Mouse (Mus musculus) heart, embryonic 15.5 days (tissue): Measurements from ENCODE around the gene Becn1. TPM values are rescaled to one million over a fixed set of nuclear protein-coding genes. Genes with fewer than 3 reads are reported as not detected.

Experiments used
- ATAC-seq: fragments of 200-750 bp; cut with Nextera tagmentation; replicated peaks from 2 replicates; pipeline ENCODE4 v1.8.0; 2017; ENCODE audit warnings: low read depth, moderate TSS enrichment; ENCODE audit not compliant: insufficient number of reproducible peaks, insufficient read depth, low FRiP score
- H3K27ac ChIP-seq: fragments of 300-500 bp; sonication (generic); 2 replicates; pipeline ENCODE4 v1.5.1; 2015; ENCODE audit warnings: mild to moderate bottlenecking, inconsistent platforms
- H3K27me3 ChIP-seq: fragments of 300-500 bp; sonication (generic); 2 replicates; pipeline ENCODE4 v1.6.1; 2015; ENCODE audit warnings: inconsistent platforms
- H3K36me3 ChIP-seq: fragments of 300-500 bp; sonication (generic); 2 replicates; pipeline ENCODE4 v1.6.1; 2015; ENCODE audit warnings: mild to moderate bottlenecking, inconsistent platforms
- H3K4me1 ChIP-seq: fragments of 300-500 bp; sonication (generic); replicated peaks from 2 replicates; pipeline ENCODE4 v1.6.1; 2015; ENCODE audit warnings: inconsistent platforms
- H3K4me2 ChIP-seq: fragments of 300-500 bp; sonication (generic); 2 replicates; pipeline ENCODE4 v1.6.1; 2015; ENCODE audit warnings: inconsistent platforms, mild to moderate bottlenecking, moderate library complexity
- H3K4me3 ChIP-seq: fragments of 300-500 bp; sonication (generic); 2 replicates; pipeline ENCODE4 v1.5.1; 2015; ENCODE audit warnings: mild to moderate bottlenecking, inconsistent platforms
- H3K9ac ChIP-seq: fragments of 300-500 bp; sonication (generic); 2 replicates; pipeline ENCODE4 v1.6.1; 2015; ENCODE audit warnings: mild to moderate bottlenecking, inconsistent platforms
- H3K9me3 ChIP-seq: fragments of 300-500 bp; sonication (generic); replicated peaks from 2 replicates; pipeline ENCODE4 v1.6.1; 2016; ENCODE audit warnings: inconsistent platforms
- WGBS: fragments of 180-500 bp; shearing (Covaris S2); methylation state at CpG from one replicate; pipeline ENCODE4 v1.1.7; 2015; ENCODE audit warnings: mixed read lengths; 5-methylcytosine and 5-hydroxymethylcytosine counted together
- polyA plus RNA-seq: library from polyadenylated mRNA; unstranded; fragments of >200 nt; fragmentation: Nextera tagmentation; extraction: Ambion mirVana; gene quantifications from 2 replicates; pipeline ENCODE4 v1.2.1, GENCODE M21; 2015

Gene Becn1
- polyA plus RNA-seq, 1 experiment from 2014 or later: 114 TPM

DNA sequence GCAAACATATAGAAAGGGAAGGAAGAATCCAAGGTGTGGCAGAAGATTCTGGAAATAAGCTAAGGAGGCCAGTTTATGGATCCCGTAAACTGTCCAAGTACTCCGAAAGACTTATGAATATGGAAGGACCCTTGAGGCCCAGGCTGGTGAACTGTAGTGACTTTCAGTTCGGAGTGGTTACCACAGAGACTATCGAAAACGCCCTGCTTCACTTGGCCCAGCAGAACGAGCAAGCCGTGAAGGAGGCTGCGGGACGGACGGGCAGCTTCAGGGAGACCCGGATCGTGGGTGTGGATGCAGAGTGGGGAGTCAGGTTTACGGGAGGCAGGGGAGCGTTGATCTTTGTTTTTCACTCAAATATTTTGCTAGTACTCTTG lies 22.9 kb downstream of the Becn1 start:
- 59% methylated on average over 14 of the region's 14 CpGs for WGBS
- Histone ChIP-seq H3K9me3 (no peaks in the 10 kb centered on the region), H3K9ac (no peak overlapping the region), H3K4me1 (peaks cover 26% of the 10 kb centered on the region), H3K4me2 (peak overlapping the region; percentile 80), H3K27me3 (peaks cover 3% of the 10 kb centered on the region; the same call in 1 of the 2 replicates), H3K27ac (no peak overlapping the region), H3K36me3 (no peaks in the 10 kb centered on the region; the same call in 1 of the 2 replicates), H3K4me3 (peak overlapping the region; percentile 69)
- ATAC-seq: no peak

DNA sequence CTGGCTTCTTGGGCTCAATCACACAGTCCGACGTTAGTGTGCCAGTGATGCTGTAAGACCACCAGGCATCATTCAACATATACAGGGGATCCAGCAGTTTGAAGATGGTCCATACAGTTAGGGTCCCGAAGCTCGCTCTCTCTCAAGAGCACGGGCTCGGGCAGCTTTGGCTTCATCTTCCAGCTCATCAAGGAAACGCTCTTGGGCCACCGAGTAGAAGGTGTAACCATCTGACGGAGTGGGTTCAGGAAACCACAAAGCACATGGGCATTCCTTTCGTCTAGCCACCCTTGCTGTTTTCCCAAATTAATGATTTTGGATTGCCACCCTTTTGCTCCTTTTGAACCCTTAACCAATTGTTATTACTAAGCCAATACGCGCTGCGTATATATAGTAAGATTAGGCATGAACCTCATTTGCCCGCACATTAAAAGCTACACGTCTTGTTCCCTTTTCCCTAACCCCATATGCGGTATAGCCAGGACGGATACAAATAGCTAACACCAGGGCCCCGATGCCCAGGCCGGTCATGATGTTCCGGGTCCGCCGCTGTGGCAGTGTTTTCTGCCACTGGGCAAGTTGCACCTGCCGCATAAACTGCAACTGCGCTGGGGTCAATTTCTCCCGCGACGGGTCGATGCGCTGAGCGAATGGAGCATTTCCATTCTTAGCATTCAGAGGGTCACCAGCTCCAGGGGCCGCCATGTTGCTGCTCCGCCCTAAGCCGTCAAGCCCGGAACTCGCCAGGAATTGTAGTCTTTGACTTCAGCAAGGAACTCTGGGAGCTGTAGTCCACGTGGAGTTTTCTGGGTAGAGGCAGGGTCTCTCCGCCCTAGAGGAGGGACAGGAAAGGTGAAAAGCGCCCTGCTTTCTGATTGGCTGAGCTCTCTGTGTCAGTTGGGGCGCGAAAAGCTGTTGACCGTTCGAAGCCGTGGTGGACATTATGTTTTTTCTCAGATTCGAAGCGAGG lies 23.6 kb downstream of the Becn1 start, which contains the start of the genes Cntd1 and Coa3:
Gene Cntd1, plus strand, starts transcription at position 790 of the 970 bp plus-strand sequence.
Gene Coa3, minus strand, starts transcription at position 892 of the 970 bp plus-strand sequence.
- 7% methylated on average over 45 of the region's 45 CpGs for WGBS
- H3K27ac ChIP-seq: peak within 1 kb of the TSS; percentile 80
- H3K27me3 ChIP-seq: peaks cover 3% of the 10 kb centered on the region; the same call in 1 of the 2 replicates
- no peaks in the 10 kb centered on the region for H3K9me3 ChIP-seq
- peaks cover 26% of the 10 kb centered on the region for H3K4me1 ChIP-seq
- peak within 1 kb of the TSS; percentile 69 for H3K4me3 ChIP-seq
- no peaks in the 10 kb centered on the region; the same call in 1 of the 2 replicates for H3K36me3 ChIP-seq
- peak within 1 kb of the TSS; percentile 80 for H3K4me2 ChIP-seq
- peak; percentile 95 for ATAC-seq
- H3K9ac ChIP-seq: peak within 1 kb of the TSS; percentile 76

DNA sequence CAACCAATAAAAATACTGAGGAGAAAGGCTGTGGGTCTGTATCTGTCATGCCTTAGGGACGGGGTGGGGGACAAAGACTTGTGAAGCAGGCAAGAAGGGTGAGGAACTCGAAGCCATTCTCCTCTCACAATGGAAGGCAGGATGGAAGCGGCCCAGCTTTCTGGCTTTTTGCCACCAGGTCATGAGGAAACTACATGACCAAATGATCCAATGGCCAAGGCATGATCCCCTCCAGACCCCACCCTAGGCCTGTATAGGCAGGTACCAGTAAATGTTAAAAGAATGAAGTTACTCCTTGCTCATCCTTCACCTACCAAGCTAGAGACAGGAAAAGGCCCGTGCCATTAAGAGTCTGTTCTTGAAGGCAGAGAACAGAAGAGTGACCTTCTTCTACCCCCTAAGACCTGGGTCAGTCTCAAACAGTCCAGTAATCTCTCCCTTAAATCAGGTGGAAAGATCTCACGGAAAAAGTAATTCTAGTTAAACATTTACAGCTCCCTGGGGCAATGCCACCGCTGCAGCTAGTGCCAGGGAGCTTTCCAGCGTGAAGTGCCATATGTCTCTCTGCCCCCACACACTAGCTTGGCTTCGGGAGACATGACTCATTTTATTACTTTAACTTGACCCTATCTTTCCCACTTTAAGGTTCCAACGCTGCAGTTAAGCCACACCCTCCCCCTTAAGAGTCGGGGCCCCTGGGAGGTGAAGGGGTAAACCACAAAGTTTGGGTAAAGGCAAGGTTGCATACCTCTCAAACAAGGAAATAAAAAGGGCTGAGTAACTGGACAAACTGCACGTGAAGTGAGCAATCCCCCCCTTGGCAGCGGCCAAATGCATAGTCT lies 24.5 kb downstream of the Becn1 start:
- Histone ChIP-seq H3K4me2 (peak overlapping the region; percentile 80), H3K9me3 (no peaks in the 10 kb centered on the region), H3K9ac (peak overlapping the region; percentile 76), H3K27me3 (peaks cover 3% of the 10 kb centered on the region; the same call in 1 of the 2 replicates), H3K4me3 (peak overlapping the region; percentile 69), H3K4me1 (peaks cover 26% of the 10 kb centered on the region), H3K36me3 (no peaks in the 10 kb centered on the region; the same call in 1 of the 2 replicates), H3K27ac (no peak overlapping the region)
- no peak for ATAC-seq
- WGBS: 62% methylated on average over 12 of the region's 12 CpGs

DNA sequence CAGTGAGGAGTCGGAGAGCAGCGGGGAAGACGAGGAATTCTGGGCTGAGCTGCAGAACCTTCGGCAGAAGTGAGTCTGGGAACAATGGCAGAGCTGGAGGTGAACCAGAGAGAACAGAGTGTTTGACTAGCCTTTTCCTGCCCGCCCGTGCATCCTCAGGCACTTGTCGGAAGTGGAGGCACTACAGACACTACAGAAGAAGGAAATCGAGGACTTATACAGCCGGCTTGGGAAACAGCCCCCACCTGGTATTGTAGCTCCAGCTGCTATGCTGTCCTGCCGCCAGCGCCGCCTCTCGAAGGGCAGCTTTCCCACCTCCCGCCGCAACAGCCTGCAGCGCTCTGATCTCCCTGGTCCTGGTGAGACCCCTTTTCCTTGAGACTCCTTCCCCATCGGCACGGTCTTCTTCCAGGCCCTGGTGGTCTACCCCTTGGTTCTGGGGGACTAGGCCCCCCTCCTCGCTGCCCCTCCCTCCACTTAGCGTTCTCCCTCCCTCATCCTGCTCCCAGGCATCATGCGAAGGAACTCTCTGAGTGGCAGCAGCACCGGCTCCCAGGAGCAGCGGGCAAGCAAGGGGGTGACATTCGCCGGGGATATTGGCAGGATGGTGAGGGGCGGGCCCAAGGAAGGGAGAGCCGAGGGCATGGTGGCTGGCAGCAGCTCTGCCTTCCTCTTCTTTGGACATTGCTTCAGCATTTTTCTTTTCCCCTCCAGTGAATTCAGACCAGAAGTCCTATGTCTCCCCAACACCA lies 25.6 kb downstream of the Becn1 start:
- Histone ChIP-seq H3K36me3 (no peaks in the 10 kb centered on the region; the same call in 1 of the 2 replicates), H3K4me3 (peak overlapping the region; percentile 69; the same call in 1 of the 2 replicates), H3K9me3 (no peaks in the 10 kb centered on the region), H3K27ac (no peak overlapping the region), H3K27me3 (peaks cover 3% of the 10 kb centered on the region; the same call in 1 of the 2 replicates), H3K9ac (no peak overlapping the region), H3K4me1 (peaks cover 26% of the 10 kb centered on the region), H3K4me2 (peak overlapping the region; percentile 80)
- WGBS: 38% methylated on average over 27 of the region's 27 CpGs
- ATAC-seq: no peak

DNA sequence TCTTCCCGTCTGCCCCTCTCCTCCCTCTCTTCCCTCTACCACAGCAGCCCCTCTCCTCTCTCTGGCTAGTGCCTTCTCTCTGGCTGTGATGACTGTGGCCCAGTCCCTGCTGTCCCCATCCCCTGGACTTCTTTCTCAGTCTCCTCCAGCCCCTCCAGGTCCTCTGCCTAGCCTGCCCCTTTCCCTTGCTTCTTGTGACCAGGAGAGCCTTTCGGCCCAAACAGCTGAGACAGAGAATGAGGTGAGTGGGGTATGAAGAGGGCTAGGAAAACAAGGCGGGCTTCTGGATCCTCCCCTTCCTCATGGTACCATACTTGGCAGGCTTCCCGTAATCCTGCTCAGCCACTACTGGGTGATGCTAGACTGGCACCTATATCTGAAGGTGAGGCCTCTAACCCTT lies 26.8 kb downstream of the Becn1 start:
- Histone ChIP-seq H3K4me3 (no peak overlapping the region), H3K9ac (no peak overlapping the region), H3K9me3 (no peaks in the 10 kb centered on the region), H3K36me3 (no peaks in the 10 kb centered on the region; the same call in 1 of the 2 replicates), H3K4me1 (peaks cover 26% of the 10 kb centered on the region), H3K27me3 (peaks cover 3% of the 10 kb centered on the region; the same call in 1 of the 2 replicates), H3K27ac (no peak overlapping the region), H3K4me2 (no peak overlapping the region)
- WGBS: 69% methylated on average over 4 of the region's 4 CpGs
- no peak for ATAC-seq

DNA sequence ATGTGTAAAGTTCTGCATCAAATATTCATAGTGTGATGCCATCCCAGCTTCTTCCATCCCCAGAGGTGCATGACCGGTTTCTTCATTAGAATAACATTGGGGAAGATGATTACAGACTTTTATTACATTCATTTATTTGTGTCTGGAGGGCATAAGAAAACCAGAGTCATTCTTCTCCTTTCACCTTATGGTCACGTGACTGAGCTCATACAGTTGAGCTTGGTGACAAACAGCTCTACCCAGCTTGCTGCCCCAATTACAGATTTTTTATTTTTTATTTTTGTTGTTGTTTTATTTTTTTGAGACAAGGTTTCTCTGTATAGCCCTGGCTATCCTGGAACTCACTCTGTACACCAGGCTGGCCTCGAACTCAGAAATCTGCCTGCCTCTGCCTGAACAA lies 29.6 kb downstream of the Becn1 start:
- 81% methylated on average over 3 of the region's 3 CpGs for WGBS
- H3K9ac ChIP-seq: no peak overlapping the region
- H3K27ac ChIP-seq: no peak overlapping the region
- H3K4me3 ChIP-seq: no peak overlapping the region
- H3K4me2 ChIP-seq: no peak overlapping the region
- H3K9me3 ChIP-seq: no peaks in the 10 kb centered on the region
- no peaks in the 10 kb centered on the region; the same call in 1 of the 2 replicates for H3K36me3 ChIP-seq
- peaks cover 20% of the 10 kb centered on the region for H3K4me1 ChIP-seq
- 0 out of 2 replicates have a peak, but pooled peaks cover 4% of the 10 kb centered on the region for H3K27me3 ChIP-seq
- ATAC-seq: no peak

DNA sequence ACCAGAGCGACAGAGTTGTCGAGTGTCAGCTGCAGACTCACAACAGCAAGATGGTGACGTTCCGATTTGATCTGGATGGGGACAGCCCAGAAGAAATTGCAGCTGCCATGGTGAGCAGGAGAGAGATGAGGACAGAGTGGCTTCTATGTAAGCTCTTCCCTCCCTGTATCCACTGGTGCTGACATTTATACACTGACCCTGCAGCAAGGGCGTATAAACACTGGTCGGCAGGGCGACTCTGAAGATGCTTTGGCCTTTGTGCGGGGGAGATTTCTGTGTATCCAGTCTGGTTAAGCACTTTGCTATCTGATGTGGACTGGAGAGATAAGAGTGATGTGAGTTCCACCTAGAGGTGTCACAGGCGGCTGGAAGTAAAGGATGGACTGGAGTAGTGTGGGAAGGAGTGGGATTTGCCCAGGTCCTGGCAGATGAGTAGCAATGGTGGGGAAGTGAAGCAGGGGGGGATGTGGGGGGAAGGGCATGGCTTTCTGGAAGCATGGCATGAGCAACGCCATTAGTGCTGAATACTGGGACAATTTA lies 32.4 kb downstream of the Becn1 start:
- Histone ChIP-seq H3K4me3 (no peak overlapping the region), H3K4me1 (peaks cover 14% of the 10 kb centered on the region), H3K27me3 (peaks cover 23% of the 10 kb centered on the region), H3K36me3 (no peaks in the 10 kb centered on the region; the same call in 1 of the 2 replicates), H3K4me2 (no peak overlapping the region), H3K27ac (no peak overlapping the region), H3K9ac (no peak overlapping the region), H3K9me3 (no peaks in the 10 kb centered on the region)
- ATAC-seq: no peak
- WGBS: 14% methylated on average over 10 of the region's 10 CpGs

DNA sequence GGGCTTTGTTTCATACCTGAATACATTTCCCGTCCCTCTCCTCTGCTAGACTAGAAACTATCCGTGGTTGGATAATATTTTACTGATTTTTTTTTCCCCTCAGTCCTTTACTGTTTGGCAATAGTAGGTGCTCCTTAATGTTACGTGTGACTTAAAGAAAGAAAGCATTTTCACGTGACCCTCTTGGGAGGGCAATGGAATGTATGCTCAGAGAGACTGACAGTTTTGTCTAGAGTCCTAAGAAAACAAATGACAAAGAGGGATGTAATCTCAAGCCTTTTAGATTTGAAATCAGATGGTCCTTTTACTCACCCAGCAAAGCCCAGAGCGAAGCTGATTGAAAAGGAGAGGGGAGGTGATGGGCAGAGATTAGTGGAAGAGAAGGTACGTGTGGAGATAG lies 36.2 kb downstream of the Becn1 start:
- no peak overlapping the region for H3K4me3 ChIP-seq
- H3K9me3 ChIP-seq: no peaks in the 10 kb centered on the region
- no peak overlapping the region for H3K27ac ChIP-seq
- ATAC-seq: no peak
- peaks cover 43% of the 10 kb centered on the region for H3K4me1 ChIP-seq
- no peak overlapping the region for H3K4me2 ChIP-seq
- 36% methylated on average over 6 of the region's 6 CpGs for WGBS
- no peaks in the 10 kb centered on the region for H3K36me3 ChIP-seq
- H3K9ac ChIP-seq: no peak overlapping the region
- H3K27me3 ChIP-seq: peaks cover 50% of the 10 kb centered on the region

DNA sequence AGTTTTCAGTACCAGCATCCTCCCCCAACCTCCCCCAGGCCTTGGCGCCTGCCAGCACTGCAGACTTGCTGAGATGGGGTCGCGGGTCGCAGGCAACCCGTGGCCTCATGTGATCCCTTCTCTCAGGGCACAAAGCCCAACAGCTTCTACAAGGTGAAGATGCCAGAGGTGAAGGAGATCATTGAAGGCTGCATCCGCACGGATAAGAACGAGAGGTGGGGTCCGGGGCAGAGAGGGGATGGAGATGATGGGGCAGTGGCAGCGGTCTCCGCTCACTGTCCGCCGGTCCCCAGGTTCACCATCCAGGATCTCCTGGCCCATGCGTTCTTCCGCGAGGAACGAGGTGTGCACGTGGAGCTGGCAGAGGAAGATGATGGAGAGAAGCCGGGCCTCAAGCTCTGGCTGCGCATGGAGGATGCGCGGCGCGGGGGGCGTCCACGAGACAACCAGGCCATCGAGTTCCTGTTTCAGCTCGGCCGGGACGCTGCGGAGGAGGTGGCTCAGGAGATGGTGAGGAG lies 37.1 kb downstream of the Becn1 start:
- no peak overlapping the region for H3K27ac ChIP-seq
- H3K9ac ChIP-seq: 0 out of 2 replicates have a peak overlapping the region, but pooled peaks have one; percentile 15
- H3K27me3 ChIP-seq: peaks cover 50% of the 10 kb centered on the region
- no peaks in the 10 kb centered on the region for H3K36me3 ChIP-seq
- H3K4me1 ChIP-seq: peaks cover 50% of the 10 kb centered on the region
- H3K4me2 ChIP-seq: peak overlapping the region; percentile 50
- peak overlapping the region; percentile 26 for H3K4me3 ChIP-seq
- ATAC-seq: no peak
- WGBS: 7% methylated on average over 31 of the region's 31 CpGs
- no peaks in the 10 kb centered on the region for H3K9me3 ChIP-seq

DNA sequence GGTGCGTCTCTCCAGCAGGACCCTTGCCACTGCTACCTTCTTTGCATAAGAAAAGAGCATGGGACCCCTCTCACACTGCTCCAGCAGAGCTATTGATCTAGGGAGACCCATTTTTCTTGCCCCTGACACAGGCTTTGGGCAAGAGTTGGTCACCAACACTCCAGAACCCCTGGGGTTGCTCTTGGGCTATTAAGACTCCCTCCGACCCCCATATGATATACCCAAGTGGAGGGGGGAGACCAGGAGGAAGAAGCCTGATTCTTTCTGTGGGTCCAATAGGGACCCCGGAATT lies 38.2 kb downstream of the Becn1 start:
- H3K27me3 ChIP-seq: peaks cover 48% of the 10 kb centered on the region

More for the DNA sequence above, 38.2 kb downstream of the Becn1 start:
- peaks cover 54% of the 10 kb centered on the region for H3K4me1 ChIP-seq
- no peak overlapping the region; the same call in 1 of the 2 replicates for H3K4me2 ChIP-seq
- no peak overlapping the region for H3K27ac ChIP-seq
- H3K9me3 ChIP-seq: no peaks in the 10 kb centered on the region
- no peak for ATAC-seq
- WGBS: 22% methylated on average over 3 of the region's 3 CpGs
- no peaks in the 10 kb centered on the region for H3K36me3 ChIP-seq
- no peak overlapping the region for H3K9ac ChIP-seq
- H3K4me3 ChIP-seq: peak overlapping the region; percentile 10; the same call in 1 of the 2 replicates
